Mouse (Mus musculus): ENCODE measurements around the gene Pitpna. TPM values are rescaled to one million over a fixed set of nuclear protein-coding genes. Genes with fewer than 3 reads are reported as not detected.

The Pitpna gene
- total and polyA plus RNA-seq, 2 experiments from 2014 or later: 58.4 to 74.0 TPM

GRCm38 (mm10) chr11:75662131-75662530 is 74.2 kb downstream of the Pitpna start:
- Histone ChIP-seq H3K4me2 (ENCODE audit: low read depth, low read length) (no peak overlapping the region), H3K9me3 (replicated peaks; ENCODE audit: control insufficient read depth, low read length) (no peaks in the 10 kb centered on the region), H3K4me3 (ENCODE audit: low read depth, low read length) (no peak overlapping the region), H3K4me1 (ENCODE audit: control insufficient read depth, insufficient read depth) (peaks cover 3% of the 10 kb centered on the region; the same call in 1 of the 2 replicates), H3K36me3 (replicated peaks; ENCODE audit: control insufficient read depth, insufficient read depth, low read length) (peaks cover 93% of the 10 kb centered on the region), H3K27me3 (ENCODE audit: control insufficient read depth, insufficient read depth, low read length) (no peaks in the 10 kb centered on the region), H3K27ac (ENCODE audit: low read depth) (no peak overlapping the region), H3K9ac (replicated peaks; ENCODE audit: low read depth, low read length) (no peak overlapping the region)
- no peak for DNase-seq (ENCODE audit: low spot score)
- WGBS: 87% methylated on average over 7 of the region's 7 CpGs
- no peak for ATAC-seq (ENCODE audit: insufficient read depth, low read depth)
- no peak for TF ChIP-seq EP300 (IDR thresholded peaks at IDR 0.05; ENCODE audit: low read depth)
- no peak for TF ChIP-seq CTCF (IDR thresholded peaks at IDR 0.05; ENCODE audit: low read depth)

- Histone ChIP-seq H3K4me3 (ENCODE audit: low read depth, low read length) (no peak overlapping the region), H3K27ac (ENCODE audit: low read depth) (no peak overlapping the region), H3K9ac (replicated peaks; ENCODE audit: low read depth, low read length) (no peak overlapping the region), H3K9me3 (replicated peaks; ENCODE audit: control insufficient read depth, low read length) (no peaks in the 10 kb centered on the region), H3K4me1 (ENCODE audit: control insufficient read depth, insufficient read depth) (no peaks in the 10 kb centered on the region), H3K36me3 (replicated peaks; ENCODE audit: control insufficient read depth, insufficient read depth, low read length) (peaks cover 92% of the 10 kb centered on the region), H3K27me3 (ENCODE audit: control insufficient read depth, insufficient read depth, low read length) (no peaks in the 10 kb centered on the region), H3K4me2 (ENCODE audit: low read depth, low read length) (no peak overlapping the region)
- ATAC-seq (ENCODE audit: insufficient read depth, low read depth): no peak
- 94% methylated on average over 6 of the region's 6 CpGs for WGBS
- no peak for DNase-seq (ENCODE audit: low spot score)
- TF ChIP-seq EP300 (IDR thresholded peaks at IDR 0.05; ENCODE audit: low read depth): no peak
- no peak for TF ChIP-seq CTCF (IDR thresholded peaks at IDR 0.05; ENCODE audit: low read depth)
Observed at GRCm38 (mm10) chr11:75666296-75666695, 78.4 kb downstream of the Pitpna start.

- Histone ChIP-seq H3K4me1 (ENCODE audit: control insufficient read depth, insufficient read depth) (no peaks in the 10 kb centered on the region), H3K4me3 (ENCODE audit: low read depth, low read length) (no peak overlapping the region), H3K9ac (replicated peaks; ENCODE audit: low read depth, low read length) (no peak overlapping the region), H3K4me2 (ENCODE audit: low read depth, low read length) (no peak overlapping the region), H3K9me3 (replicated peaks; ENCODE audit: control insufficient read depth, low read length) (no peaks in the 10 kb centered on the region), H3K36me3 (replicated peaks; ENCODE audit: control insufficient read depth, insufficient read depth, low read length) (peaks cover 93% of the 10 kb centered on the region), H3K27ac (ENCODE audit: low read depth) (no peak overlapping the region), H3K27me3 (ENCODE audit: control insufficient read depth, insufficient read depth, low read length) (no peaks in the 10 kb centered on the region)
- no peak for DNase-seq (ENCODE audit: low spot score)
- no peak for ATAC-seq (ENCODE audit: insufficient read depth, low read depth)
- TF ChIP-seq EP300 (IDR thresholded peaks at IDR 0.05; ENCODE audit: low read depth) (no peak), CTCF (IDR thresholded peaks at IDR 0.05; ENCODE audit: low read depth) (no peak)
- 88% methylated on average over 3 of the region's 3 CpGs for WGBS
Observed at GRCm38 (mm10) chr11:75668621-75669020, 80.7 kb downstream of the Pitpna start.

GRCm38 (mm10) chr11:75669176-75669852 is 81.4 kb downstream of the Pitpna start:
- H3K36me3 ChIP-seq (replicated peaks; ENCODE audit: control insufficient read depth, insufficient read depth, low read length): peaks cover 93% of the 10 kb centered on the region
- TF ChIP-seq CTCF (IDR thresholded peaks at IDR 0.05; ENCODE audit: low read depth) (no peak), EP300 (IDR thresholded peaks at IDR 0.05; ENCODE audit: low read depth) (no peak)

DNA sequence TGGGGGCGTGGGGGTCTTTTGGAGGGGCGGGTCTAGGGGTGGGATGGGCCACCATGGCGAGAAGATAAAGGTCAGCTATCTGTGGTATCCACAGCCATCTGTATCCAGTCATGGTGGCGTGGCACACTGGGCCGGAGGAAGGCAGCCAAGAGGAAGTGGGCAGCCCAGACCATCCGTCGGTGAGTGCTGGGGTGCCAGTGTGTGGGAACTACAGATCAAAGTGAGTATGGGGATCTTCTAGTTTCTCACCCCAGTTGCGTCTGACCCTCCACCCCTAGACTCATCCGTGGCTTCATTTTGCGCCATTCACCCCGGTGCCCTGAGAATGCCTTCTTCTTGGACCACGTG is 81.9 kb downstream of the Pitpna start:
- 87% methylated on average over 12 of the region's 12 CpGs for WGBS
- no peak for ATAC-seq (ENCODE audit: insufficient read depth, low read depth)

More at GRCm38 (mm10) chr11:75669176-75669852, 81.4 kb downstream of the Pitpna start:
- Histone ChIP-seq H3K9me3 (replicated peaks; ENCODE audit: control insufficient read depth, low read length) (no peaks in the 10 kb centered on the region), H3K4me1 (ENCODE audit: control insufficient read depth, insufficient read depth) (no peaks in the 10 kb centered on the region), H3K27me3 (ENCODE audit: control insufficient read depth, insufficient read depth, low read length) (no peaks in the 10 kb centered on the region), H3K4me2 (ENCODE audit: low read depth, low read length) (no peak overlapping the region), H3K9ac (replicated peaks; ENCODE audit: low read depth, low read length) (no peak overlapping the region), H3K4me3 (ENCODE audit: low read depth, low read length) (no peak overlapping the region), H3K27ac (ENCODE audit: low read depth) (no peak overlapping the region)
- 84% methylated on average over 11 of the region's 11 CpGs for WGBS
- ATAC-seq (ENCODE audit: insufficient read depth, low read depth) (no peak), DNase-seq (ENCODE audit: low spot score) (no peak)

More for the DNA sequence above, 81.9 kb downstream of the Pitpna start:
- Histone ChIP-seq H3K4me1 (ENCODE audit: control insufficient read depth, insufficient read depth) (no peaks in the 10 kb centered on the region), H3K36me3 (replicated peaks; ENCODE audit: control insufficient read depth, insufficient read depth, low read length) (peaks cover 90% of the 10 kb centered on the region), H3K27ac (ENCODE audit: low read depth) (no peak overlapping the region), H3K4me3 (ENCODE audit: low read depth, low read length) (no peak overlapping the region), H3K9me3 (replicated peaks; ENCODE audit: control insufficient read depth, low read length) (no peaks in the 10 kb centered on the region), H3K27me3 (ENCODE audit: control insufficient read depth, insufficient read depth, low read length) (no peaks in the 10 kb centered on the region), H3K4me2 (ENCODE audit: low read depth, low read length) (no peak overlapping the region), H3K9ac (replicated peaks; ENCODE audit: low read depth, low read length) (no peak overlapping the region)
- DNase-seq (ENCODE audit: low spot score): no peak
- no peak for TF ChIP-seq EP300 (IDR thresholded peaks at IDR 0.05; ENCODE audit: low read depth)
- no peak for TF ChIP-seq CTCF (IDR thresholded peaks at IDR 0.05; ENCODE audit: low read depth)

All from heart, postnatal 0 days (tissue).